Mouse (Mus musculus) ES-Bruce4 (cell line): Measurements from ENCODE around the gene Cdk2. TPM values are rescaled to one million over a fixed set of nuclear protein-coding genes. Genes with fewer than 3 reads are reported as not detected.

Experiments used
- H3K27ac ChIP-seq: 2 replicates; pipeline ENCODE4 v1.5.1; 2012; ENCODE audit warnings: low read length, inconsistent platforms; ENCODE audit not compliant: insufficient read depth
- H3K27me3 ChIP-seq: 2 replicates; pipeline ENCODE4 v1.6.1; 2012; ENCODE audit warnings: mild to moderate bottlenecking, low read length, inconsistent platforms; ENCODE audit not compliant: control insufficient read depth, poor library complexity, insufficient read depth, severe bottlenecking
- H3K36me3 ChIP-seq: 2 replicates; pipeline ENCODE4 v1.6.1; 2012; ENCODE audit warnings: inconsistent platforms, mild to moderate bottlenecking, low read length, moderate library complexity; ENCODE audit not compliant: control insufficient read depth, poor library complexity, insufficient read depth, severe bottlenecking
- H3K4me1 ChIP-seq: one replicate; pipeline ENCODE4 v1.8.1; 2011; ENCODE audit warnings: low read length; ENCODE audit not compliant: control insufficient read depth, insufficient read depth
- H3K4me3 ChIP-seq: 2 replicates; pipeline ENCODE4 v1.5.1; 2011; ENCODE audit warnings: low read depth, mild to moderate bottlenecking, low read length
- H3K9ac ChIP-seq: 2 replicates; pipeline ENCODE4 v1.6.1; 2012; ENCODE audit warnings: low read depth, mild to moderate bottlenecking, inconsistent platforms; ENCODE audit not compliant: poor library complexity, severe bottlenecking
- H3K9me3 ChIP-seq: replicated peaks from 2 replicates; pipeline ENCODE4 v1.6.1; 2012; ENCODE audit warnings: mild to moderate bottlenecking, low read length, inconsistent platforms; ENCODE audit not compliant: control insufficient read depth, poor library complexity, insufficient read depth, severe bottlenecking
- CTCF ChIP-seq: IDR thresholded peaks from one replicate; pipeline ENCODE4 v1.8.1; 2011; ENCODE audit warnings: low read depth, low read length
- EP300 ChIP-seq: IDR thresholded peaks from 2 replicates; pipeline ENCODE4 v1.6.1; 2011; ENCODE audit warnings: low read depth, low read length; ENCODE audit not compliant: insufficient read depth
- POLR2A ChIP-seq: IDR thresholded peaks from one replicate; pipeline ENCODE4 v1.8.1; 2011; ENCODE audit warnings: low read length; ENCODE audit not compliant: insufficient read depth
- polyA plus RNA-seq: library from polyadenylated mRNA; stranded (reverse); fragments of >200 nt; gene quantifications from 2 replicates; pipeline ENCODE4 v1.2.4, GENCODE M21; 2011; ENCODE audit warnings: low read depth; ENCODE audit not compliant: missing spikeins, insufficient read depth, insufficient read length

The Cdk2 gene
- polyA plus RNA-seq: 81.4 and 82.7 TPM in 2 replicates

DNA sequence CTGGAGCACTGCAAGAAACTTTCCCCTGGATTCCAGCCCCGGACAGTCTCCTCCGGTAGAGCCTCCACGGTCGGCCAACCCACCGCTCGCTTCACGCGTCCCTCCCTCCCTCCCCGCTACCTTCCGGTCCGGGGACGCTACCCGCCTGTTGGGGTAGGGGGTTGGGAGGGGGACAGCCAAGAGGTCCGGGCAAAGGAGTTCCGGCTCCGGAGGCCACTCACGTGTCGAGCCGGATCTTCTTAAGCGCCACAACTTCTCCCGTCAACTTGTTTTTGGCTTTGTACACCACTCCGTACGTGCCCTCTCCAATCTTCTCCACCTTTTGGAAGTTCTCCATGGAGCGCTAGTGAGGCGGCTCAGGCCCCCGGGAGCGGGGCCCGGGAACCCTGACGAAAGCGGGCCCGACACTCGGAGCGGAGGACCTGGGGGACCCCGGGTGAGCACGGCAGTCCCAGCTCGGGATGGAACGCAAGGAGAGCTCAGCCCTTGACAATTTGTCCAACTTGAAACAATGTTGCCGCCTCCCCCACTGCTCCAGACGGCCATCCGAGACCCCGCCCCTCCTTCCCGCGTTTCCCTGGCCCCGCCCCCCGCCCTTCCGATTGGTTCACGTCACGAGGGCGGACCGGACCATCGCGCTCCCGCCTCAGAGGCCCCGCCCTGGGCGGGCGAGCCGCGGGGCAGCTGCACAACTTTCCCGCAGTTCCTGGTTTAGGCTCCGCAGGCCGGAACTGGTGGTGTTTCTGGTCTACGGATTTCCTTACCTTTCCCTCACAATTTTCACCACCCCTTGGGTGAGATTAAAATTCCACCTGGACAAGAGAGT is at the start of gene Cdk2:
TSS of gene Cdk2 (minus strand) at position 541 of the 826 bp plus-strand sequence.
- no peaks in the 10 kb centered on the region for H3K9me3 ChIP-seq
- H3K4me1 ChIP-seq: no peaks in the 10 kb centered on the region
- no peaks in the 10 kb centered on the region for H3K27me3 ChIP-seq
- TF ChIP-seq CTCF (no peak), POLR2A (peak; percentile 84), EP300 (0 out of 2 replicates have a peak, but pooled peaks have one; percentile 3)
- peak within 1 kb of the TSS; percentile 83 for H3K9ac ChIP-seq
- peaks cover 35% of the 10 kb centered on the region for H3K36me3 ChIP-seq
- peak within 1 kb of the TSS; percentile 62; the same call in 1 of the 2 replicates for H3K27ac ChIP-seq
- peak within 1 kb of the TSS; percentile 85 for H3K4me3 ChIP-seq

GRCm38 (mm10) chr10:128748252-128748864 is 43.5 kb upstream of the Cdk2 start:
- Histone ChIP-seq H3K27me3 (no peaks in the 10 kb centered on the region), H3K27ac (peak overlapping the region; percentile 97), H3K9ac (peak overlapping the region; percentile 97), H3K4me3 (peak overlapping the region; percentile 98), H3K9me3 (no peaks in the 10 kb centered on the region), H3K4me1 (peaks cover 1% of the 10 kb centered on the region), H3K36me3 (peaks cover 4% of the 10 kb centered on the region)
- TF ChIP-seq POLR2A: no peak
- TF ChIP-seq EP300: no peak
- peak; percentile 9 for TF ChIP-seq CTCF

DNA sequence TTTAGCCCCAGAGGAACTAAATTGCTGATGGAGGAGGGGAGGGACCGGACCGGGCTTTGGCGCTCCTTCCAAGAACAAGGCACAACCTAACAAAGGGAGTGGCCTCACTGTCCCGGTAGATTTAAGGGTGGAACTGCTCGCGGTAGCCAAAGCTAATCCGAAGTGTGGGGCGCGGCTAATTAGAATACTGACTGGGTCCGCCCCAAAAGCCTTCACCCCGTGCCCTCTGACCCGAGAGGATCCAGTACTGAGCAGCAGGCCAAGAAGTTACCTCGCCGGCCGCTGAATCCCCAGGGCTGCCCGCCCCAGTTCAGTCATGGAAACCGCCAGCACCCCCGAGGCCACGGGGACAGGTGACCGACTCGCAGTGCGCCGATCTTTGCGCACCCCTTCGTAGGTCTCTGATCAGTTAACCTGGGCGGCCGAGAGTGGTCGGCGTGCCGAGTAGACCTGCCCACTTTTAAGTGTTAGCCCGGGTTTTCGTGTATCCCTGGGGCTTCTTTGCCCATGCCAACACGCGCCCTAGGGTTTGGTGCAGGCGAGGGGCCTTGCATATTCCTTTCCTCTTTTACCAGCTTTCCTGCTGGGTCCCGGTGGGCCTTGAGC is 42.9 kb upstream of the Cdk2 start, which contains the start of gene Pym1:
TSS of gene Pym1 (plus strand) at position 244 of the 606 bp plus-strand sequence.
- H3K4me3 ChIP-seq: peak within 1 kb of the TSS; percentile 98
- peak within 1 kb of the TSS; percentile 97 for H3K9ac ChIP-seq
- no peak for TF ChIP-seq CTCF
- peak; percentile 34 for TF ChIP-seq POLR2A
- TF ChIP-seq EP300: peak; percentile 71
- peak within 1 kb of the TSS; percentile 97 for H3K27ac ChIP-seq
- peaks cover 1% of the 10 kb centered on the region for H3K4me1 ChIP-seq
- H3K27me3 ChIP-seq: no peaks in the 10 kb centered on the region
- peaks cover 2% of the 10 kb centered on the region; the same call in 1 of the 2 replicates for H3K36me3 ChIP-seq
- no peaks in the 10 kb centered on the region for H3K9me3 ChIP-seq

GRCm38 (mm10) chr10:128746972-128747645 is 42.3 kb upstream of the Cdk2 start:
- Histone ChIP-seq H3K27ac (peak overlapping the region; percentile 97), H3K9ac (peak overlapping the region; percentile 97), H3K36me3 (no peaks in the 10 kb centered on the region; the same call in 1 of the 2 replicates), H3K27me3 (no peaks in the 10 kb centered on the region), H3K4me1 (peaks cover 1% of the 10 kb centered on the region), H3K9me3 (no peaks in the 10 kb centered on the region), H3K4me3 (peak overlapping the region; percentile 98)
- TF ChIP-seq CTCF (no peak), POLR2A (no peak), EP300 (no peak)

GRCm38 (mm10) chr10:128745946-128746613 is 41.2 kb upstream of the Cdk2 start:
- Histone ChIP-seq H3K9me3 (no peaks in the 10 kb centered on the region), H3K36me3 (no peaks in the 10 kb centered on the region), H3K27me3 (no peaks in the 10 kb centered on the region), H3K4me3 (no peak overlapping the region), H3K27ac (peak overlapping the region; percentile 97), H3K4me1 (peaks cover 1% of the 10 kb centered on the region), H3K9ac (no peak overlapping the region)
- TF ChIP-seq CTCF (no peak), EP300 (no peak), POLR2A (no peak)
